Mouse (Mus musculus) spleen, adult 2 months (tissue): ENCODE data around the gene Pank3.

Experiments used
- CTCF ChIP-seq: fragments of 200-500 bp; IDR thresholded peaks from 2 replicates; pipeline ENCODE4 v1.5.1; 2011; ENCODE audit warnings: mild to moderate bottlenecking, inconsistent platforms; ENCODE audit not compliant: insufficient read depth, insufficient read length, insufficient replicate concordance; ENCODE audit errors: extremely low read depth
- POLR2A ChIP-seq: fragments of 200-500 bp; IDR thresholded peaks from 2 replicates; pipeline ENCODE4 v1.6.1; 2011; ENCODE audit warnings: low read depth, low read length, inconsistent platforms

GRCm38 (mm10) chr11:35754906-35755418 is 14.3 kb upstream of the Pank3 start:
- no peak for TF ChIP-seq CTCF
- TF ChIP-seq POLR2A: no peak
